Comparison of ENCODE assay signal across 9 mouse cellular contexts in genomic region chr11:120458847-120459597, GRCm38 (mm10). TPM values are rescaled to one million over a fixed set of nuclear protein-coding genes. Genes with fewer than 3 reads are reported as not detected.
A peak's percentile ranks its signal among the peaks of the same experiment; 100 is the strongest.
DNase-seq lines count a peak whose midpoint lies in the region; ATAC-seq and TF ChIP-seq lines count a peak whose summit lies in the region.
"Had no signal": no experiment of that assay in that cellular context is flagged by ENCODE, and none has a peak within 500 bp of the region (broad histone marks: within the 10 kb centered on the region; RNA-seq: fewer than 3 reads in every experiment).

No protein-coding gene starts in this region.

- WGBS in kidney, embryonic 14.5 days: 75% methylated on average over 6 of the region's 6 CpGs
- 68% methylated on average over 6 of the region's 6 CpGs for WGBS in midbrain, postnatal 0 days

- H3K4me3 ChIP-seq in kidney, embryonic 14.5 days (ENCODE audit: low read length): peak overlapping the region; percentile 86
- H3K4me3 ChIP-seq in midbrain, postnatal 0 days (ENCODE audit: low read depth, low read length): peak overlapping the region; percentile 65

- H3K9ac ChIP-seq in kidney, embryonic 14.5 days (ENCODE audit: low read depth, low read length): peak overlapping the region; percentile 89
- H3K9ac ChIP-seq in midbrain, postnatal 0 days (replicated peaks; ENCODE audit: low read length, poor library complexity, severe bottlenecking): peak overlapping the region; percentile 64; the same call in 1 of the 2 replicates

- H3K36me3 ChIP-seq in kidney, embryonic 14.5 days (ENCODE audit: control insufficient read depth, insufficient read depth, low read length): peaks cover 37% of the 10 kb centered on the region
- peaks cover 23% of the 10 kb centered on the region for H3K36me3 ChIP-seq in midbrain, postnatal 0 days (ENCODE audit: insufficient read depth, low read length)

- intact Hi-C loops in left cerebral cortex, postnatal 10 days (cut with DNase I): no loop called here

- no peak for DNase-seq in kidney, postnatal 10 days
- peak; percentile 45 for DNase-seq in WW6 (ENCODE audit: low read depth, low spot score)
- peak; percentile 55 for DNase-seq in induced T-regulatory cell, adult 2 months (ENCODE audit: low read depth)
- DNase-seq in midbrain, postnatal 0 days (ENCODE audit: low spot score): no peak
- DNase-seq in left cerebral cortex, postnatal 10 days (ENCODE audit: extremely low spot score in 1 of 2, low spot score in 2 of 2): no peak
- no peak for DNase-seq in B cell, adult 2 months
- DNase-seq in c-Kit-positive CD71-positive TER-119-positive erythroid progenitor cells, embryonic 14.5 days (ENCODE audit: low spot score): no peak

- no peaks in the 10 kb centered on the region for H3K9me3 ChIP-seq in kidney, embryonic 14.5 days (ENCODE audit: control insufficient read depth, low read length)
- no peaks in the 10 kb centered on the region for H3K9me3 ChIP-seq in midbrain, postnatal 0 days (ENCODE audit: low read length)

- H3K4me2 ChIP-seq in kidney, embryonic 14.5 days (replicated peaks; ENCODE audit: low read depth, low read length): peak overlapping the region; percentile 93
- peak overlapping the region; percentile 84 for H3K4me2 ChIP-seq in midbrain, postnatal 0 days (ENCODE audit: low read depth, low read length, poor library complexity, severe bottlenecking)

- no peak for ATAC-seq in kidney, embryonic 14.5 days (ENCODE audit: low FRiP score, low TSS enrichment)
- no peak for ATAC-seq in midbrain, postnatal 0 days (ENCODE audit: low FRiP score)

- H3K27me3 ChIP-seq in kidney, embryonic 14.5 days (ENCODE audit: control insufficient read depth, insufficient read depth, low read length): no peaks in the 10 kb centered on the region
- H3K27me3 ChIP-seq in midbrain, postnatal 0 days (ENCODE audit: insufficient read depth, low read length): no peaks in the 10 kb centered on the region

- H3K4me1 ChIP-seq in kidney, embryonic 14.5 days (ENCODE audit: control insufficient read depth, insufficient read depth, low read length): peaks cover 10% of the 10 kb centered on the region; the same call in 1 of the 2 replicates
- H3K4me1 ChIP-seq in midbrain, postnatal 0 days (ENCODE audit: insufficient read depth, low read length): no peaks in the 10 kb centered on the region; the same call in 1 of the 2 replicates

- TF ChIP-seq CTCF in midbrain, postnatal 0 days (IDR thresholded peaks at IDR 0.05): peak; percentile 32; the same call in 1 of the 2 replicates

- H3K27ac ChIP-seq in kidney, embryonic 14.5 days (ENCODE audit: low read depth, low read length): no peak overlapping the region
- 0 out of 2 replicates have a peak overlapping the region, but pooled peaks have one; percentile 55 for H3K27ac ChIP-seq in midbrain, postnatal 0 days (ENCODE audit: low read depth, low read length)

RNA-seq across cellular contexts. Expression of gene Ccdc137, which starts 1.1 kb away (rescaled TPM):
- polyA plus RNA-seq in kidney, embryonic 14.5 days (2014; fragmentation: Nextera tagmentation; extraction: Ambion mirVana): 27.4 and 32.8 TPM in 2 replicates
- total RNA-seq in midbrain, postnatal 0 days (2014; rRNA removed): 14.8 and 18.2 TPM in 2 replicates
- 17.0 and 19.8 TPM in 2 replicates for polyA plus RNA-seq in midbrain, postnatal 0 days (2015; fragmentation: Nextera tagmentation; extraction: Ambion mirVana)
- total RNA-seq in left cerebral cortex, postnatal 10 days (2021): 10 to 100 TPM; 16.8 to 20.8 TPM

RNA-seq across cellular contexts. Expression of gene Oxld1, which starts 1.2 kb away (rescaled TPM):
- polyA plus RNA-seq in kidney, embryonic 14.5 days (2014; fragmentation: Nextera tagmentation; extraction: Ambion mirVana): 14.8 and 18.2 TPM in 2 replicates
- 7.9 and 9.7 TPM in 2 replicates for total RNA-seq in midbrain, postnatal 0 days (2014; rRNA removed)
- 11.4 and 11.5 TPM in 2 replicates for polyA plus RNA-seq in midbrain, postnatal 0 days (2015; fragmentation: Nextera tagmentation; extraction: Ambion mirVana)
- 10 to 100 TPM; 10.6 to 13.8 TPM for total RNA-seq in left cerebral cortex, postnatal 10 days (2021)

RNA-seq across cellular contexts. Expression of gene Pde6g, which starts 5.7 kb away (rescaled TPM):
- 0.17 and 0.20 TPM in 2 replicates for polyA plus RNA-seq in kidney, embryonic 14.5 days (2014; fragmentation: Nextera tagmentation; extraction: Ambion mirVana)
- not detected in 2 replicates for total RNA-seq in midbrain, postnatal 0 days (2014; rRNA removed)
- 0.37 TPM in 1 of 2 replicates, not detected in the other for polyA plus RNA-seq in midbrain, postnatal 0 days (2015; fragmentation: Nextera tagmentation; extraction: Ambion mirVana)
- total RNA-seq in left cerebral cortex, postnatal 10 days (2021): under 1 TPM; 0.24 to 0.34 TPM
- total RNA-seq: common myeloid progenitor, adult 5-6 weeks had no signal

RNA-seq across cellular contexts. Expression of gene Arl16, which starts 8.4 kb away (rescaled TPM):
- 46.4 and 51.5 TPM in 2 replicates for polyA plus RNA-seq in kidney, embryonic 14.5 days (2014; fragmentation: Nextera tagmentation; extraction: Ambion mirVana)
- 62.8 and 72.6 TPM in 2 replicates for total RNA-seq in midbrain, postnatal 0 days (2014; rRNA removed)
- 65.7 and 73.0 TPM in 2 replicates for polyA plus RNA-seq in midbrain, postnatal 0 days (2015; fragmentation: Nextera tagmentation; extraction: Ambion mirVana)
- 10 to 100 TPM; 60.9 to 61.0 TPM for total RNA-seq in left cerebral cortex, postnatal 10 days (2021)

RNA-seq across cellular contexts. Expression of gene Tspan10, which starts 16.6 kb away (rescaled TPM):
- not detected in 2 replicates for polyA plus RNA-seq in kidney, embryonic 14.5 days (2014; fragmentation: Nextera tagmentation; extraction: Ambion mirVana)
- total RNA-seq in midbrain, postnatal 0 days (2014; rRNA removed): 0.11 TPM in 1 of 2 replicates, not detected in the other
- polyA plus RNA-seq in midbrain, postnatal 0 days (2015; fragmentation: Nextera tagmentation; extraction: Ambion mirVana): not detected in 2 replicates
- total RNA-seq in left cerebral cortex, postnatal 10 days (2021): not detected
- total RNA-seq: common myeloid progenitor, adult 5-6 weeks had no signal

Comparison
In these comparisons a context has a peak if more than half of its experiments do, and no peak if none do; other contexts are left out.
1. DNase-seq: peak in WW6 (single experiment) and induced T-regulatory cell, adult 2 months (single experiment); none in kidney, postnatal 10 days (single experiment), midbrain, postnatal 0 days (single experiment), left cerebral cortex, postnatal 10 days (0 of 2), B cell, adult 2 months (0 of 2) and c-Kit-positive CD71-positive TER-119-positive erythroid progenitor cells, embryonic 14.5 days (single experiment).